Mouse (Mus musculus) gastrocnemius, postnatal 4 days (tissue): ENCODE results near the gene Stab1. TPM values are rescaled to one million over a fixed set of nuclear protein-coding genes. Genes with fewer than 3 reads are reported as not detected.

Experiments
- DNase-seq, 2 experiments: peaks; one replicate each; pipeline ENCODE4 v3.0.0; 2021 to 2022; ENCODE audit warnings: low spot score in 2 of 2, mixed read lengths in 2 of 2
- total RNA-seq, 2 experiments: library from RNA; stranded (reverse); gene quantifications; 2 replicates each; pipeline ENCODE4 v1.2.3; 2021

Stab1 gene
- total RNA-seq, 2 experiments from 2014 or later = 89.8 to 101 TPM

- no peak for DNase-seq
Measured at GRCm38 (mm10) chr14:31165991-31166630, 2.3 kb downstream of the Stab1 start.

- no peak for DNase-seq
Measured at GRCm38 (mm10) chr14:31165458-31165857, 3.0 kb downstream of the Stab1 start.

- no peak for DNase-seq
Measured at GRCm38 (mm10) chr14:31165010-31165409, 3.4 kb downstream of the Stab1 start.

GRCm38 (mm10) chr14:31164067-31164466 lies 4.4 kb downstream of the Stab1 start:
- no peak for DNase-seq

- no peak for DNase-seq
Measured at GRCm38 (mm10) chr14:31161638-31162037, 6.8 kb downstream of the Stab1 start.

- DNase-seq = no peak
Measured at GRCm38 (mm10) chr14:31161191-31161590, 7.2 kb downstream of the Stab1 start.

- no peak for DNase-seq
Measured at GRCm38 (mm10) chr14:31160196-31161150, 8.0 kb downstream of the Stab1 start.

- no peak for DNase-seq
Measured at GRCm38 (mm10) chr14:31145694-31146093, 22.7 kb downstream of the Stab1 start.

GRCm38 (mm10) chr14:31141011-31141410 lies 27.4 kb downstream of the Stab1 start:
- DNase-seq = no peak

GRCm38 (mm10) chr14:31140141-31140540 lies 28.3 kb downstream of the Stab1 start:
- no peak for DNase-seq

GRCm38 (mm10) chr14:31139666-31140065 lies 28.8 kb downstream of the Stab1 start:
- no peak for DNase-seq

- DNase-seq = no peak
Measured at GRCm38 (mm10) chr14:31138897-31139429, 29.5 kb downstream of the Stab1 start.

- DNase-seq = no peak
Measured at GRCm38 (mm10) chr14:31138219-31138896, 30.1 kb downstream of the Stab1 start.

GRCm38 (mm10) chr14:31137791-31138190 lies 30.6 kb downstream of the Stab1 start:
- DNase-seq = no peak

GRCm38 (mm10) chr14:31137281-31137595 lies 31.2 kb downstream of the Stab1 start:
- no peak for DNase-seq

- no peak for DNase-seq
Measured at GRCm38 (mm10) chr14:31136411-31137280, 31.8 kb downstream of the Stab1 start.

- no peak for DNase-seq
Measured at GRCm38 (mm10) chr14:31135495-31136410, 32.7 kb downstream of the Stab1 start.

GRCm38 (mm10) chr14:31134015-31135000 lies 34.1 kb downstream of the Stab1 start:
- DNase-seq = no peak
